Comparison of ENCODE assay signal across 26 mouse cellular contexts in genomic region chr1:28841364-28841763, GRCm38 (mm10).
"Had no signal": no experiment of that assay in that cellular context is flagged by ENCODE, and none has a peak within 500 bp of the region (broad histone marks: within the 10 kb centered on the region; RNA-seq: fewer than 3 reads in every experiment).

No protein-coding gene starts in this region.

- H3K36me3 ChIP-seq: heart, embryonic 13.5 days; heart, embryonic 15.5 days; hindbrain, embryonic 13.5 days; hindbrain, embryonic 15.5 days; kidney, embryonic 15.5 days; limb, embryonic 10.5 days; limb, embryonic 12.5 days; liver, embryonic 13.5 days had no signal

- H3K27ac ChIP-seq: heart, adult 2 months; heart, embryonic 13.5 days; heart, embryonic 15.5 days; hindbrain, embryonic 13.5 days; hindbrain, embryonic 15.5 days; hindbrain, postnatal 0 days; kidney, embryonic 15.5 days; kidney, postnatal 0 days; layer of hippocampus, adult 2 months; left cerebral cortex, adult 2 months; limb, embryonic 10.5 days; limb, embryonic 12.5 days; liver, embryonic 13.5 days had no signal

- H3K9me3 ChIP-seq: heart, embryonic 13.5 days; heart, embryonic 15.5 days; hindbrain, embryonic 13.5 days; hindbrain, embryonic 15.5 days; kidney, embryonic 15.5 days; limb, embryonic 10.5 days; limb, embryonic 12.5 days; liver, embryonic 13.5 days had no signal

- H3K4me1 ChIP-seq: heart, embryonic 13.5 days; heart, embryonic 15.5 days; hindbrain, embryonic 13.5 days; hindbrain, embryonic 15.5 days; kidney, embryonic 15.5 days; limb, embryonic 10.5 days; limb, embryonic 12.5 days; liver, embryonic 13.5 days had no signal

- H3K27me3 ChIP-seq: heart, embryonic 13.5 days; heart, embryonic 15.5 days; hindbrain, embryonic 13.5 days; hindbrain, embryonic 15.5 days; kidney, embryonic 15.5 days; limb, embryonic 12.5 days; liver, embryonic 13.5 days had no signal

- ATAC-seq: hindbrain, postnatal 0 days; intestine, embryonic 16.5 days had no signal

- H3K9ac ChIP-seq: heart, embryonic 13.5 days; heart, embryonic 15.5 days; hindbrain, embryonic 13.5 days; hindbrain, embryonic 15.5 days; kidney, embryonic 15.5 days; limb, embryonic 12.5 days; liver, embryonic 13.5 days had no signal

- H3K4me2 ChIP-seq: heart, embryonic 11.5 days; heart, embryonic 13.5 days; heart, embryonic 15.5 days; hindbrain, embryonic 13.5 days; hindbrain, embryonic 15.5 days; kidney, embryonic 15.5 days; limb, embryonic 12.5 days; liver, embryonic 11.5 days; liver, embryonic 13.5 days had no signal

- H3K4me3 ChIP-seq: heart, adult 2 months; heart, embryonic 13.5 days; heart, embryonic 15.5 days; hindbrain, embryonic 13.5 days; hindbrain, embryonic 15.5 days; kidney, embryonic 15.5 days; layer of hippocampus, adult 2 months; left cerebral cortex, adult 2 months; limb, embryonic 10.5 days; limb, embryonic 12.5 days; liver, embryonic 13.5 days had no signal

- DNase-seq: gastrocnemius, postnatal 14 days; gastrocnemius, postnatal 36 days; heart, adult 2 months; heart, postnatal 14 days; heart, postnatal 36 days; kidney, adult 11 months; kidney, adult 2 months; kidney, adult 9 months; kidney, postnatal 14 days; kidney, postnatal 36 days; liver; liver, embryonic 13.5 days had no signal
